Mouse (Mus musculus) adrenal gland, adult 2 months (tissue): Measurements from ENCODE around the gene Doc2g. TPM values are rescaled to one million over a fixed set of nuclear protein-coding genes. Genes with fewer than 3 reads are reported as not detected.

ENCODE experiments used
- DNase-seq: peaks from one replicate; pipeline ENCODE4 v3.0.0; 2021
- polyA plus RNA-seq: library from polyadenylated mRNA; depleted of rRNA; stranded (reverse); fragments of >200 nt; gene quantifications from 2 replicates; pipeline ENCODE4 v1.2.3, GENCODE M21; 2012
- total RNA-seq, 2 experiments: library from RNA; stranded (reverse); gene quantifications; 2 replicates each; pipeline ENCODE4 v1.2.3; 2021

Doc2g gene
- total and polyA plus RNA-seq, 3 experiments, result 1.1 to 9.3 (median 1.8) TPM

GRCm38 (mm10) chr19:3990804-3991203, 12.3 kb upstream of the Doc2g start:
- DNase-seq, result no peak

GRCm38 (mm10) chr19:3991562-3991961, 11.6 kb upstream of the Doc2g start:
- no peak for DNase-seq

- no peak for DNase-seq
These were observed 11.1 kb upstream of the Doc2g start for GRCm38 (mm10) chr19:3991966-3992365.

- no peak for DNase-seq
These were observed 10.7 kb upstream of the Doc2g start, which contains the start of gene Tbx10 for GRCm38 (mm10) chr19:3992416-3992815. Gene Tbx10, plus strand, starts transcription at chr19:3992752.

GRCm38 (mm10) chr19:3994932-3995331, 8.2 kb upstream of the Doc2g start:
- DNase-seq, result no peak

- DNase-seq, result no peak
These were observed 7.6 kb upstream of the Doc2g start for GRCm38 (mm10) chr19:3995505-3995904.

GRCm38 (mm10) chr19:3996106-3996505, 7.0 kb upstream of the Doc2g start:
- no peak for DNase-seq

- DNase-seq, result no peak
These were observed 6.4 kb upstream of the Doc2g start for GRCm38 (mm10) chr19:3996747-3997146.

GRCm38 (mm10) chr19:3997231-3997630, 5.9 kb upstream of the Doc2g start:
- no peak for DNase-seq

- DNase-seq, result no peak
These were observed 4.8 kb upstream of the Doc2g start for GRCm38 (mm10) chr19:3998335-3998734.

- DNase-seq, result no peak
These were observed 3.9 kb upstream of the Doc2g start for GRCm38 (mm10) chr19:3999121-3999730.

- DNase-seq, result peak; percentile 97
These were observed 2.8 kb upstream of the Doc2g start, which contains the start of the genes Nudt8 and Gm49405 for GRCm38 (mm10) chr19:4000119-4000900. Gene Nudt8, plus strand, starts transcription at chr19:4000580. Gene Gm49405, plus strand, starts transcription at chr19:4000626.

- no peak for DNase-seq
These were observed 2.1 kb upstream of the Doc2g start for GRCm38 (mm10) chr19:4000949-4001525.

GRCm38 (mm10) chr19:4001752-4002151, 1.4 kb upstream of the Doc2g start:
- no peak for DNase-seq

GRCm38 (mm10) chr19:4003641-4004040, 528 bp downstream of the Doc2g start:
- no peak for DNase-seq

GRCm38 (mm10) chr19:4004331-4004730, 1.2 kb downstream of the Doc2g start:
- no peak for DNase-seq

GRCm38 (mm10) chr19:4005091-4005490, 2.0 kb downstream of the Doc2g start:
- DNase-seq, result no peak

GRCm38 (mm10) chr19:4005971-4006370, 2.9 kb downstream of the Doc2g start:
- no peak for DNase-seq

GRCm38 (mm10) chr19:4011086-4011485, 8.0 kb downstream of the Doc2g start:
- no peak for DNase-seq

GRCm38 (mm10) chr19:4012432-4013022, 9.4 kb downstream of the Doc2g start, which contains the start of gene Ndufv1:
Gene Ndufv1, minus strand, starts transcription at chr19:4012806.
- peak; percentile 98 for DNase-seq

- no peak for DNase-seq
These were observed 10.0 kb downstream of the Doc2g start for GRCm38 (mm10) chr19:4013066-4013465.

- no peak for DNase-seq
These were observed 11.7 kb downstream of the Doc2g start for GRCm38 (mm10) chr19:4014802-4015201.

- DNase-seq, result no peak
These were observed 12.5 kb downstream of the Doc2g start for GRCm38 (mm10) chr19:4015635-4016034.
